Mouse (Mus musculus): ENCODE measurements around the gene Cenpo. TPM values are rescaled to one million over a fixed set of nuclear protein-coding genes. Genes with fewer than 3 reads are reported as not detected.

Gene Cenpo
- polyA plus RNA-seq, 1 experiment from 2014 or later: 24.4 TPM

Other genes with a start within 250 kb of the Cenpo start
- 0.73 and 0.88 TPM in 2 replicates for gene Efr3b, start 195.4 kb downstream of the Cenpo start, polyA plus RNA-seq (2014; fragmentation: Nextera tagmentation; extraction: Ambion mirVana)
- 5.7 and 6.6 TPM in 2 replicates for gene Dnajc27, start 151.7 kb downstream of the Cenpo start, polyA plus RNA-seq (2014; fragmentation: Nextera tagmentation; extraction: Ambion mirVana)
- 3.3 and 3.9 TPM in 2 replicates for gene Adcy3, start 101.2 kb downstream of the Cenpo start, polyA plus RNA-seq (2014; fragmentation: Nextera tagmentation; extraction: Ambion mirVana)
- gene Ptrhd1, start 267 bp downstream of the Cenpo start, polyA plus RNA-seq (2014; fragmentation: Nextera tagmentation; extraction: Ambion mirVana): 5.5 and 6.0 TPM in 2 replicates
- gene Ncoa1, start 242.9 kb upstream of the Cenpo start, polyA plus RNA-seq (2014; fragmentation: Nextera tagmentation; extraction: Ambion mirVana): 2.2 and 2.6 TPM in 2 replicates

All from liver, embryonic 11.5 days (tissue).